8 mouse cellular contexts compared by ENCODE assay signal in the genomic region with DNA sequence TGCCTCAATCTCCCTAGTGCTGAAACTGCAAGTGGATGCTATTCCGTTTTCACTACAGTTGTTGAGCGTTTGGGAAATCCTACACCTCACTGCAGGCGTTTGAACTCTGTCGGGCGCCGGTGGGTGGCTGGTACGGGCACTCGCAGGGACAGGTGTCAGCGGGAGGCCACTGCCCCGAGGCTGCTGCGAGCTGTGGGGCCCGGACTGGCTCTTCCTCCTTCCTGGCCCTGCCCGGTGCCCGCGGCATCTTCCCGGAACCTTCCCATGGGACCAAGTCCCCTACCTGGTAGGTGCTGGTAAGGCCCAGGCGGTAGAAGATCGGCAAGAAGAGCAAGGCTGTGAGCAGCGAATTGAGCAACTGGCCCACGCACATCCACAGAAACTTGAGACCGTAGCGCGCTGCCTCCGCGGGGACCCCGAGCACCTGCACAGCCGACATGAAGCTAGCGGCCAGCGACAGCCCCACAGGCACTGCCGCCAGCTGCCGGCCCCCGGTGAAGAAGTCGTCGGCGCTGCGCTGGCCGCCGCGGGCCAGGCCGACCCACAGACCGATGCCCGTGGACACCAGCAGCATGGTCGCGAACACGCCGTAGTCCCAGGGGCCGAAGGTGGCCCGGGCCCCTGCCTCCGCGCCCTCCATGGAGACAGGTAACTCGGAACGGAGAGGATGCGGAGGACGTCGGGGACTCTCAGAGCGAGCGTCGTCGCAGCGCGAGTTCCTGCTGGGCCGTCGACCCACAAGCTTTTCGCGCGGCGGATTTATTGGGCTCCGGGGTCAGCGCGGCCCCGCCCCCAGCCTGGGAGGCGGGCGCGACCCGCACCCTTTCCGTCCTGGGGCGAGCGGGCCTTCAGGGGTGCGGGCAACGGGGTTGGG. TPM values are rescaled to one million over a fixed set of nuclear protein-coding genes. Genes with fewer than 3 reads are reported as not detected.
A peak's percentile ranks its signal among the peaks of the same experiment; 100 is the strongest.
DNase-seq lines count a peak whose midpoint lies in the region; ATAC-seq and TF ChIP-seq lines count a peak whose summit lies in the region.

A gene (minus strand): TSS at position 736 of the 874 bp plus-strand sequence.

- H3K9ac ChIP-seq in heart, embryonic 11.5 days (ENCODE audit: low read depth, low read length), result 0 out of 2 replicates have a peak within 1 kb of the TSS, but pooled peaks have one; percentile 30
- H3K9ac ChIP-seq in forebrain, embryonic 15.5 days (replicated peaks), result no peak within 1 kb of the TSS
- H3K9ac ChIP-seq in liver, postnatal 0 days (replicated peaks), result no peak within 1 kb of the TSS

- no peaks in the 10 kb centered on the region for H3K9me3 ChIP-seq in heart, embryonic 11.5 days (replicated peaks; ENCODE audit: control insufficient read depth, low read length)
- no peaks in the 10 kb centered on the region for H3K9me3 ChIP-seq in E14TG2a.4 (ENCODE audit: low read length)
- H3K9me3 ChIP-seq in forebrain, embryonic 15.5 days, result no peaks in the 10 kb centered on the region
- H3K9me3 ChIP-seq in liver, postnatal 0 days (ENCODE audit: low read length), result no peaks in the 10 kb centered on the region

- no peak for ATAC-seq in heart, embryonic 11.5 days (replicated peaks; ENCODE audit: insufficient number of reproducible peaks, low FRiP score, low TSS enrichment)
- ATAC-seq in forebrain, embryonic 15.5 days (replicated peaks), result no peak
- no peak for ATAC-seq in liver, postnatal 0 days

- DNase-seq in heart, adult 18-20 months, result no peak
- DNase-seq in liver, postnatal 0 days, result no peak
- no peak for DNase-seq in adipocyte (ENCODE audit: low spot score)
- DNase-seq in kidney, adult 8-10 months, result no peak
- DNase-seq in lung, postnatal 14 days, result no peak

- peaks cover 58% of the 10 kb centered on the region for H3K27me3 ChIP-seq in heart, embryonic 11.5 days (ENCODE audit: control insufficient read depth, insufficient read depth, low read length)
- peaks cover 46% of the 10 kb centered on the region for H3K27me3 ChIP-seq in E14TG2a.4 (ENCODE audit: insufficient read depth, low read length)
- peaks cover 41% of the 10 kb centered on the region for H3K27me3 ChIP-seq in forebrain, embryonic 15.5 days
- peaks cover 37% of the 10 kb centered on the region for H3K27me3 ChIP-seq in liver, postnatal 0 days (ENCODE audit: insufficient read depth, low read length)

- TF ChIP-seq CTCF in E14TG2a.4 (conservative IDR thresholded peaks at IDR 0.05; ENCODE audit: low read length), result no peak
- TF ChIP-seq CTCF in liver, postnatal 0 days (IDR thresholded peaks at IDR 0.05; ENCODE audit: low read depth), result no peak

- H3K4me2 ChIP-seq in heart, embryonic 11.5 days, result peak within 1 kb of the TSS; percentile 52
- peak within 1 kb of the TSS; percentile 12; the same call in 1 of the 2 replicates for H3K4me2 ChIP-seq in forebrain, embryonic 15.5 days (replicated peaks)
- H3K4me2 ChIP-seq in liver, postnatal 0 days (ENCODE audit: low read depth, low read length), result peak within 1 kb of the TSS; percentile 11; the same call in 1 of the 2 replicates

- TF ChIP-seq EP300 in liver, postnatal 0 days (IDR thresholded peaks at IDR 0.05; ENCODE audit: low read depth), result no peak

- no peak within 1 kb of the TSS for H3K27ac ChIP-seq in heart, embryonic 11.5 days (ENCODE audit: low read depth, low read length)
- no peak within 1 kb of the TSS for H3K27ac ChIP-seq in forebrain, embryonic 15.5 days (replicated peaks)
- H3K27ac ChIP-seq in liver, postnatal 0 days (ENCODE audit: low read depth), result no peak within 1 kb of the TSS

- peak within 1 kb of the TSS; percentile 31 for H3K4me3 ChIP-seq in heart, embryonic 11.5 days (ENCODE audit: low read depth, low read length)
- peak within 1 kb of the TSS; percentile 76 for H3K4me3 ChIP-seq in E14TG2a.4 (replicated peaks; ENCODE audit: low read length)
- peak within 1 kb of the TSS; percentile 10 for H3K4me3 ChIP-seq in forebrain, embryonic 15.5 days
- H3K4me3 ChIP-seq in liver, postnatal 0 days (ENCODE audit: low read depth, low read length), result peak within 1 kb of the TSS; percentile 24; the same call in 1 of the 2 replicates

- peaks cover 17% of the 10 kb centered on the region for H3K4me1 ChIP-seq in heart, embryonic 11.5 days (ENCODE audit: control insufficient read depth, insufficient read depth, low read length)
- H3K4me1 ChIP-seq in E14TG2a.4 (replicated peaks; ENCODE audit: low read depth, low read length), result peaks cover 71% of the 10 kb centered on the region
- peaks cover 23% of the 10 kb centered on the region for H3K4me1 ChIP-seq in forebrain, embryonic 15.5 days
- peaks cover 27% of the 10 kb centered on the region for H3K4me1 ChIP-seq in liver, postnatal 0 days (ENCODE audit: insufficient read depth)

- 3% methylated on average over 78 of the region's 80 CpGs for WGBS in heart, embryonic 11.5 days (ENCODE audit: insufficient replicate concordance)
- 4% methylated on average over 80 of the region's 80 CpGs for WGBS in forebrain, embryonic 15.5 days
- WGBS in liver, postnatal 0 days (ENCODE audit: insufficient replicate concordance), result 3% methylated on average over 74 of the region's 80 CpGs

- H3K36me3 ChIP-seq in heart, embryonic 11.5 days (ENCODE audit: control insufficient read depth, insufficient read depth, low read length), result peaks cover 18% of the 10 kb centered on the region
- H3K36me3 ChIP-seq in E14TG2a.4 (ENCODE audit: insufficient read depth, low read length), result peaks cover 32% of the 10 kb centered on the region
- peaks cover 30% of the 10 kb centered on the region for H3K36me3 ChIP-seq in forebrain, embryonic 15.5 days
- peaks cover 20% of the 10 kb centered on the region for H3K36me3 ChIP-seq in liver, postnatal 0 days (replicated peaks; ENCODE audit: insufficient read depth, low read length)

RNA-seq across cellular contexts. Expression of the gene that starts here (rescaled TPM):
- 0.06 TPM in 1 of 2 replicates, not detected in the other for polyA plus RNA-seq in heart, embryonic 11.5 days (2014; fragmentation: Nextera tagmentation; extraction: Ambion mirVana)
- not detected for total RNA-seq in heart, adult 18-20 months (2021)
- polyA plus RNA-seq in forebrain, embryonic 15.5 days (2015; fragmentation: Nextera tagmentation; extraction: Ambion mirVana), result 1.4 and 1.6 TPM in 2 replicates
- not detected in 2 replicates for polyA plus RNA-seq in liver, postnatal 0 days (2015; fragmentation: Nextera tagmentation; extraction: Ambion mirVana)

Comparison
In these comparisons a context has a peak if more than half of its experiments do, and no peak if none do; other contexts are left out.
1. H3K4me3 ChIP-seq: peak in every context shown above with its lines; median percentile 76 in E14TG2a.4; 31 in heart, embryonic 11.5 days; 24 in liver, postnatal 0 days; 10 in forebrain, embryonic 15.5 days.